Mouse (Mus musculus): Measurements from ENCODE around the gene Smagp.

DNA sequence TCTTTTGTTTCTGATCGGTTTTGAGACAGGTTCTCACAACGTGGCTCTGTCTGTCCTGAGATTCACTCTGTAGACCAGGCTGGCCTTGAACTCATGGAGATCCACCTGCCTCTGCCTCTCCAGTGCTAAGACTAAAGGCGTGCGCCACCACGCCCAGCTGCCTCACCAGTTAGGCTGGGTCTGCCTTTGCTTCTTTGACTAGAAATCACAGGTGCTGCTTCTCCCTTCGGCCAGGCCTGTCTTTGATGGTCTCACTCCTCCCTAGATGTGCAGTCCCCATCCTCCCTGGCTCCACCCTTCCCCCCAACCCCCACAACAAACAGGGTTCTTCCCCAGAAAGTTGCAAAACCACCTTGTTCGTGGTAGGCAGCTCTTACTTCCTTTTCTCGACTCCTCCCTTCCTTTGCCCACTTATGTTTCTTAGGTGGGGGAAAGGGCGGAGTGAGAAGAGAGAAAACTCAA lies 28.1 kb upstream of the Smagp start:
- no peak for TF ChIP-seq CTCF (IDR thresholded peaks at IDR 0.05; ENCODE audit: low read depth, low read length)
- TF ChIP-seq POLR2A (IDR thresholded peaks at IDR 0.05; ENCODE audit: extremely low read depth, insufficient read depth, low read length), result no peak

All from liver, adult 2 months (tissue).